Mouse (Mus musculus) adrenal gland, adult (tissue): ENCODE measurements at regions not wholly inside any gene's neighbourhood (a gene's known extent, or its start where the extent isn't known, plus 50 kb on each side); places are given as distances from the start of the nearest gene placed in this dataset.

Experiments used
- DNase-seq, 2 experiments: peaks; one replicate each; pipeline ENCODE4 v3.0.0; 2022 to 2023; ENCODE audit warnings: low spot score in 1 of 2; ENCODE audit not compliant: inconsistent age in 2 of 2

DNA sequence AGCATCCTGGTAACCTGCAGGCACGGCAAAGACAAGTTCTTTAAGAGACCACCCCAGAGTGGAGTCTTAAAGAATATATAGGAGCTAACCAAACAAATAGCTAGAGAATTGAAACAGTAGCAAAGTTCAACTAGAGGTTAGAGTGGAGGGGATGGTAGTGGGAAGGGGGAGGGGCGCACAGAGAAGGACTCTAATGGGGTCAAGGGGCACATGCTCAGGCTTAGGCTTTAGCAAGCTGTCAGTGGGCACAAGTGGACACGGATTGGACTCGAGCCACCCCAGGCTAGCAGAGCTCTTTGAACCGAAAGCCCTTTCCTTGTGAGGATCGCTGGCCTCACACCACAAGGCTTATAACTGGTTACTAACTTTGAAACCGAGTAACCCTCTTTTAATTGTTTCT lies 53.4 kb upstream of the Sipa1l1 start:
- DNase-seq: no peak
